Mouse (Mus musculus): ENCODE results near the gene Bbs4. TPM values are rescaled to one million over a fixed set of nuclear protein-coding genes. Genes with fewer than 3 reads are reported as not detected.

Gene Bbs4
- polyA plus RNA-seq, 1 experiment from 2014 or later = 12.0 TPM

DNA sequence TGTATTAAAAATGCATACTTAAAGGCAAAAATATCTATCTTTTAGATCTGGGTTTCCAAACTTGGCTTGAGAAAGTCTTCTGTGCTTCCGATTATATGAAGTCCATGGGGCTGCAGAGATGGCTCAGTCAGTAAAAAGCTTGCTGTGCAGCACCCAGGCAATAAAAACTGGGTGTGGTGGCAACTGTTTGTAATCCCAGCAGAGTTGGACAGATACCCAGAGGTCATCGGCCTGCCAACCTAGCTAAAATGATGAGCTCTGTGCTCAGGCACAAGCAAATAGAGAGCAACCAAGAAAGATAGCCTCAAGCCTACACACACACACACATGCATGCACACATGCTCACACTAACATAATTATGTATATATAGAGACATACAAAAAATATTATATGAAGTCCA, 75.1 kb downstream of the Bbs4 start:
- peaks cover 7% of the 10 kb centered on the region; the same call in 1 of the 2 replicates for H3K4me1 ChIP-seq (replicated peaks; ENCODE audit: control insufficient read depth, insufficient read depth, low read length)
- 77% methylated on average over 2 of the region's 2 CpGs for WGBS
- no peak overlapping the region for H3K9ac ChIP-seq (ENCODE audit: low read length)
- H3K4me3 ChIP-seq (ENCODE audit: low read depth, low read length) = no peak overlapping the region
- ATAC-seq (replicated peaks; ENCODE audit: low FRiP score, low TSS enrichment, low read depth) (no peak), DNase-seq (ENCODE audit: low spot score) (no peak)
- H3K27ac ChIP-seq (ENCODE audit: low read depth) = no peak overlapping the region
- H3K4me2 ChIP-seq (ENCODE audit: low read length) = no peak overlapping the region
- no peaks in the 10 kb centered on the region for H3K9me3 ChIP-seq (ENCODE audit: control insufficient read depth, low read length)
- no peaks in the 10 kb centered on the region for H3K27me3 ChIP-seq (replicated peaks; ENCODE audit: control insufficient read depth, insufficient read depth, low read length)
- no peaks in the 10 kb centered on the region for H3K36me3 ChIP-seq (ENCODE audit: control insufficient read depth, insufficient read depth, low read length)

GRCm38 (mm10) chr9:59274846-59275455, 78.4 kb downstream of the Bbs4 start:
- 90% methylated on average over 19 of the region's 19 CpGs for WGBS
- Histone ChIP-seq H3K27me3 (replicated peaks; ENCODE audit: control insufficient read depth, insufficient read depth, low read length) (no peaks in the 10 kb centered on the region), H3K27ac (ENCODE audit: low read depth) (no peak overlapping the region), H3K36me3 (ENCODE audit: control insufficient read depth, insufficient read depth, low read length) (no peaks in the 10 kb centered on the region), H3K4me2 (ENCODE audit: low read length) (no peak overlapping the region), H3K4me3 (ENCODE audit: low read depth, low read length) (no peak overlapping the region), H3K4me1 (replicated peaks; ENCODE audit: control insufficient read depth, insufficient read depth, low read length) (peaks cover 3% of the 10 kb centered on the region; the same call in 1 of the 2 replicates), H3K9me3 (ENCODE audit: control insufficient read depth, low read length) (no peaks in the 10 kb centered on the region), H3K9ac (ENCODE audit: low read length) (no peak overlapping the region)
- DNase-seq (ENCODE audit: low spot score) (no peak), ATAC-seq (replicated peaks; ENCODE audit: low FRiP score, low TSS enrichment, low read depth) (no peak)

GRCm38 (mm10) chr9:59273199-59273598, 80.1 kb downstream of the Bbs4 start:
- Histone ChIP-seq H3K9me3 (ENCODE audit: control insufficient read depth, low read length) (no peaks in the 10 kb centered on the region), H3K4me1 (replicated peaks; ENCODE audit: control insufficient read depth, insufficient read depth, low read length) (peaks cover 9% of the 10 kb centered on the region; the same call in 1 of the 2 replicates), H3K27ac (ENCODE audit: low read depth) (no peak overlapping the region), H3K4me2 (ENCODE audit: low read length) (no peak overlapping the region), H3K36me3 (ENCODE audit: control insufficient read depth, insufficient read depth, low read length) (no peaks in the 10 kb centered on the region), H3K4me3 (ENCODE audit: low read depth, low read length) (no peak overlapping the region), H3K27me3 (replicated peaks; ENCODE audit: control insufficient read depth, insufficient read depth, low read length) (no peaks in the 10 kb centered on the region), H3K9ac (ENCODE audit: low read length) (no peak overlapping the region)
- ATAC-seq (replicated peaks; ENCODE audit: low FRiP score, low TSS enrichment, low read depth) = no peak
- no peak for DNase-seq (ENCODE audit: low spot score)

Other genes starting within 250 kb of the Bbs4 start
- gene Adpgk, start 62.0 kb downstream of the Bbs4 start, polyA plus RNA-seq (2014; fragmentation: Nextera tagmentation; extraction: Ambion mirVana) = 37.8 and 40.8 TPM in 2 replicates
- gene Arih1, start 133.1 kb upstream of the Bbs4 start, polyA plus RNA-seq (2014; fragmentation: Nextera tagmentation; extraction: Ambion mirVana) = 16.0 and 18.3 TPM in 2 replicates
- 79.2 and 86.3 TPM in 2 replicates for gene Hexa, start 186.0 kb upstream of the Bbs4 start, polyA plus RNA-seq (2014; fragmentation: Nextera tagmentation; extraction: Ambion mirVana)
- gene Tmem202, start 186.3 kb upstream of the Bbs4 start, polyA plus RNA-seq (2014; fragmentation: Nextera tagmentation; extraction: Ambion mirVana) = not detected in 2 replicates
- gene Celf6, start 224.4 kb upstream of the Bbs4 start, polyA plus RNA-seq (2014; fragmentation: Nextera tagmentation; extraction: Ambion mirVana) = 3.3 and 4.3 TPM in 2 replicates